Mouse (Mus musculus) natural killer cell, adult 2 months (primary cell): ENCODE measurements around the gene Olfr657.

Source experiments
- DNase-seq, 2 experiments: peaks; one replicate each; pipeline ENCODE4 v3.0.0; 2022; ENCODE audit warnings: low spot score in 2 of 2

The Olfr657 gene

DNA sequence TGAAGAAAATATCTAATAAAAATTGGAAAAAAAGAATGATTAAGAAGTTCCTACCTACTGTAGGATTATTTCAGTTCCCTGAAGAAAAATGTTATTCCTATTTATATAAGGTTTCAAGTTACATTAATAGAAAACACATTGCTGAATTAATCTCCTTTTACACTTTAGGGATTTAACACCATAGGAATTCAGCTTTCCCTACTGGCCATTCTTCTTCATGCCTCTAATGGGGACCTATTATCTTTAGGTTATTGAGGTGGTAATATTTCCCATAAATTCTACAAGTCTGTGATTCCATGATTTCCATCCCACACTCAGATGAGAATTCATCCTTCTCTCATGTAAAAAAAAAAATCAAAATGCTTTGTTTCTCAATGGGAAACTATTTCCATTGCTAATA lies at the start of gene Olfr657:
Olfr657 (plus strand) TSS at position 301 of the 400 bp plus-strand sequence.
- no peak for DNase-seq

DNA sequence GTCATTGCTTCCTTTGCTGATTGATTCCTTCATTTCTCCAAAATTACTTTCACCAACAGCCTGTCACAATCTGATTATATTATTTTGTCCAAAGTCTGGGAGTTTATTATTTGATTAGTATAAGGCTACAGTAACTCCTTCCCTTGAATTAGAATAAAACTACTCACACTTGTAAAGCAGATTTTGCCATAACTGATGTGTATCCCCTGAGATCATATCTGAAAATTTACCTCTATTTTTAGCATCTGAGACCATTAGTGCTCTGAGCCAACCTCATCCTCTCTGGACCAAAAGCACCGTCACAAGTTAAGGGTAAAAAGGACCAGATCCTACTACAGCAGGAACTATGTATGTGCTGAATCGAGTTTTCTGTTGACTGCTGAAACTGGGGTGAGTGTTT lies 47.6 kb upstream of the Olfr657 start, which contains the start of gene Olfr653:
Olfr653 (plus strand) TSS at position 301 of the 400 bp plus-strand sequence.
- no peak for DNase-seq

DNA sequence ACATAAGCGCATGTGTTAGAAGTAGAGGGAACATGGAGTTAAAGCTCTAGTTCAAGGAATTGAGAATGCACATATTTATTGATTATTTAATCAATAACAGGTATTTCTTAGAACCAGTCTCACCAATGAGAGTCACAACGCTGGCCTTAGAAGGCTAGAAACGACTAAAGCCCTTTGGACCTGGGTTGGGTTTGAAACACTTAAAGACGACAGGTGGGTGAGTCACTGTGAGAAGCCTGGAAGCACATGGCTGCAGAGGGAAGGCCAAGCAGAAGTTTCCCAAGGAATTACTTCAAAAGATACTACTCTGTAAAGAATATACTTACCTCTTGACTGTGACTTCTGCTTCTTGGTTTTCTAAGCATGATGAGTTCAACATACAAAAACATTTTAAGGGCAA lies 43.7 kb upstream of the Olfr657 start:
- DNase-seq, result no peak

DNA sequence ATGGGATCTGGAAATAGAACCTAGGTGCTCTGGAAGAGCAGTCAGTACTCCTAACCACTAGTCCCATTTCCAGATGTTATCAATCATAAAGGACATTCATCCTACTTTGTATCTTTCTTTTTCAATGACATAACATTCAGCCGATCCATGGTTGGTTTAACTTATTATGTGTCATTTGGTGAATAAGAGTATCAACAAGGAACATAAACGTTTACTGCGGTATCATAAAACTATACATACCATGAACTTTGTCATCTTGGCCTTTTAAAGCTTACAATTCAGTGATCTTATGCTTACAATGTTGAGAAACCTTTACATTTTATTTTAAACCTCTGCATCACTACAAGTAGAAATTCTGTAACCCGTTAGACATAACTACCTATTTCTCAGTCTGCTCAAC lies 43.2 kb upstream of the Olfr657 start:
- no peak for DNase-seq

DNA sequence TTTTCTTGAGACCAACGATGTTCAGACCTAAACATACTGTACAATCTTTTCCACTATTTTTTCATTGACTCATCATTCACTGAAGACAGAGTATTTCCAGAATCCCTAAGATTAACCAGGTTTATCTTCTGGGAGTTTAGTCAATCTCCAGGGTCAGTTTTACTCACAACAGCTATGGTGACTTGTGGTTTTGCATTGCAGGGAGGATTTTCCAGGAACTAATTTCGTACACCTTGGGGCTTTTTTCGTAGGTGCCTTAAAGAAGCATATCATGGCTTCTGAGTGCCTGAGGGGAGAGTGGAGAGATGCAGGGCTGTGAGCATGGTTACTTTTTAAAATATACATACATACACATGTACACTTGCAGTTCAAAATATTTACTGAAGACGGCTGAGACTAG lies 37.9 kb upstream of the Olfr657 start, which contains the start of gene Olfr654:
Olfr654 (plus strand) TSS at position 301 of the 400 bp plus-strand sequence.
- no peak for DNase-seq

DNA sequence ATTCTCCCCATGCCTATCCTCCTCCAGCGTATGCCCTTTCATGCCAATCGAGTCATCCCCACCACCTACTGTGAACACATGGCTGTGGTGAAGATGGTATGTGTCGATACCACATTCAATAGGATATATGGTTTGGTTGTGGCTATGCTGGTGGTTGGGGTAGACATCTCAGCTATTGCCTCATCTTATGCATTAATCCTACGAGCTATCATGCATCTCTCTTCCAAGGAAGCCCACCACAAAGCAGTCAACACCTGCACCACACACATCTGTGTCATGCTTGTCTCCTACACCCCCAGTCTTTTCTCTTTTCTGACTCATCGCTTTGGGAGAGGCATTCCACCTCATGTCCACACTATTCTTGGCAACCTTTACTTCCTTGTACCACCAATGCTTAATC lies 36.3 kb upstream of the Olfr657 start:
- no peak for DNase-seq

DNA sequence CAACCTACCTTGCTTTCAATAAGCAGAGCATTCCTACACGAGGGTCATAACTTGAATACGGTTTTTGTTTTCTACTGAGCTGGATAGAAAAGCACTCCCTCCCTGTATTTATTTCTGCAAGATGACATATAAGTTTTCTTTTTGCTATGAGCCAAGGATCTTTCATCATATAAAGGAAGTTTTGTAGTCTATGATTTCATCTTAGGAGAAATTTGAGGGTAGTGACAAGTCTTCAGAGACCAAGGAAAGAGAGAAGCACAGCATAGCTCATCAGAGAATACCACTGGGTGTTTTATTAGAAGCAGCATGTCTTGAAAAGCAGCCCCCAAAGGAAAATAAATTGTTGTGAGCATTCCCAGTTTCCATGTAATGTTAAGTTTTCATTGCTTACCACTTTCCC lies 22.9 kb upstream of the Olfr657 start, which contains the start of gene Olfr655:
Olfr655 (minus strand) TSS at position 101 of the 400 bp plus-strand sequence.
- DNase-seq, result no peak

DNA sequence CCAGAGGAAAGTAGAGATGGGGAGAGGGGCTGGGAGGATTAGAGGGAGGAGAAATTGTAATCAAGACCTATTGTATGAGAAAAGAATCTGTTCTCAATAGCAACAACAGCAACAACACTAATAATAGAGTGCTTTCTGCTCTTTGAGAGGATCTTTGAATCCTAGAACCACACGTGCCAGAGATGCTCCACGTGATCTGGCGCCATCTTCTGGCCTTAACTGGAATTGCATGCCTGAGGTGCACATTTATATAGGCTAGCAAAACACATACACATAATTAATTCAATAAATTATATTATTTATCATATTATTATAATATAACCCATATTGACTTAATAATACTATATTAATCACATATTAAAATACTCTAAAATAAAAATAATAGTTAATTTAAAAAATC lies 21.4 kb upstream of the Olfr657 start:
- peak; percentile 40 to 63 for DNase-seq

DNA sequence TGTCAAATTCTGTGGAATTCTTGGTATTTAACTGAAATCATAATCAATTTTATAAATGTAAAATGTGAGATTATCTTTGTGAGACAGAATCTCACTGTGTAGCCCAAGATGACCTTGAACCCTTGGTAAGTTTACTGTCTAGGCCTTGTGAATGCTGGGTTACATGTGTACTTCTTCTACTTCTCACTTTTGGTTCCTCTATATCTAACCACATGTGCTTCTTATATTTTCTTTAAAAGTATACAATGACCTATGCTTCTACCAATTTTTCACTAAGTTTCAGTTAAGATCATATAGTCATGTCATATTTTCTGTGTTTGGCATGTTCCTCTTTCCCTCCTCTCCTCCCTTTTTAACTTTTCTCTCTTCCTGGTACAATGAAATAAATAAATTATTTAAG lies 19.9 kb upstream of the Olfr657 start:
- no peak for DNase-seq

DNA sequence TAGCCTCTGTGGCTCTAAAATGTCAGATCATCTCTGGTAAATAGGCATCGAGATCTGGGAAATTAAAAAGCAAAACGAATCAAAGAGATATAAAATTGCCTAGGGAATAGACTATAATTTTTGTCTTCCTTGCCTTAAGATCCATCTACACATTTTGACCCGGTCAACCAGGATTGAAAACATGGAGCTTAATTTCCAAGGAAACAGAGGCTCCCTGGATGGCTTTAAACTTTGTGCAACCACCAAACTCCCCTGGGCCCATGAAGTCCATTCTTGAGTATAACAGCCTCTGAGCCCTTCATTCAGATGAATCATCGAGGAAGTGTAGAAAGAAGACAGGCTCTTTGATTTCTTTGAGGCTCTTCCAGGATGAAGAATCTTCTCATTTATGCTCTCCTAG lies 10.9 kb upstream of the Olfr657 start, which contains the start of gene Olfr656:
Olfr656 (plus strand) TSS at position 301 of the 400 bp plus-strand sequence.
- no peak for DNase-seq

DNA sequence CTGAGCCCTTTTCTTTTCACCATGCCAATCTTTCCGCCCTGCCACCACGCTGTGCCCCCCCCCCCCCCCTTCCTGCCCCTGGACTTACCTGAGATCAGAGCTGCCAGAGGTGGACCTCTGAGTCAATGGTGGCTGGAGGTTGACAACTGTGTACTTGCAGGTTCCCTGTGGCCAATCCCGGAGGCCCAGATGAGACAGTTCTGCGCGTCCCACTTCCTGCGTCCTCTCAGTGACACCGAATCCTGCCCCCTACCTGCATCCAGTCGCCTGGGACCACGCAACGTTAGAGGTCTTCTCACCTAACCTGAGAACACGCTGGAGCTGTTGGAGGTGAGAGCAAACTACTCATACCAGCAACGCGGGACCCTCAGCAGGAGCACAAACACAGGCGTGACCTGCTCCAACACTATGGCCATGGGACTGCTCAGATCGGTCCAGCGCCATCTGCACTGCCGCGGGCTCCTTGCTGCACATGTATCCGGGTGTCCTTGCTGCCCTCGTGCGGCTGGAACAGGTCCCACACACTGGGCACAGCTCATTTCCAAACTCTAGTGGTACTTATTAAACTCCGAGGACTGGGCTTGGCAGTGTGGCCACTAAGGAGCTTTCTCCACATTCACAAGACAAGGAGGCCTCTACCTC lies 22.4 kb downstream of the Olfr657 start, which contains the start of gene Olfr658:
Olfr658 (minus strand) TSS at position 465 of the 642 bp plus-strand sequence.
- peak; percentile 10 to 30 for DNase-seq

DNA sequence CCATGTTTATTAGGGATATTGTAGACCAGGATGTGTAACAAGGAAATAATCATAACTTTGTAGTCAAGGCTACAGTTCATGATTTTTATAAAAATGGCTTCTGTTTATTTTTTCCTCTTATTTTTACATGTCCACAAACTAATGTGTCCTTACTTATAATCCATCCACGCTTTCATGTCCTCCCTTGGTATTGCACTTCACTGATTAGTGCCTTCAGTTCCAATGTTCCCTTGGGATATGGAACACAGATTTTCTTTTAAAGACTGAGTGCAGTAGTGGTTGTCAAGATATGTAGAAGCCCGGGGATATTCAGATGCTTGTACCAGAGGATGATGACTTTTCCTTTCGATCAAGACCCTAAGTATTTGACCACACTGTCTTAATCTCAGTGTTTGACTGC lies 41.9 kb downstream of the Olfr657 start, which contains the start of gene Olfr659:
Olfr659 (plus strand) TSS at position 301 of the 400 bp plus-strand sequence.
- no peak for DNase-seq

DNA sequence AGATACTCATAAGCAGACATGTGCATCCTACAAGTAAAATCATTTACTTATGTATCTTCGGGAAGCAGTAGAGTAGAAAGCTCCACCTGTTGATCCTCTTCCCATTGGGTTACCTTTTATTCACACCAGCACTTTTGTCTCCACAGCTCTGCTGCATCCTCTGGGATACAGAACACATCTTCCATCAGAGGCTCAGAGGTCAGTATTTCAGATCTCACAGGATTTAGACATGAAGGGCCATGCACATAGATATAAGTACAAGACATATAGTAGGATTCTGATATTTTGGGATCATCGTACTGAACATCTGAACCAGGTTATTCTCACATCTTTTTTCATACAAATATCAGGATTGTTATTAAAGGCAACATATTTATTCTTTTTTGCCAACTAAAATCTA lies 61.6 kb downstream of the Olfr657 start, which contains the start of gene Olfr661:
Olfr661 (plus strand) TSS at position 301 of the 400 bp plus-strand sequence.
- DNase-seq, result no peak
